Mouse (Mus musculus) lung, adult 2 months (tissue): ENCODE data around the gene Vapb.

ENCODE experiments used
- CTCF ChIP-seq: fragments of 200-500 bp; IDR thresholded peaks from 2 replicates; pipeline ENCODE4 v1.5.1; 2011; ENCODE audit warnings: mild to moderate bottlenecking, low read length, control low read depth; ENCODE audit not compliant: insufficient read depth
- POLR2A ChIP-seq: fragments of 200-500 bp; IDR thresholded peaks from 2 replicates; pipeline ENCODE4 v1.6.1; 2011; ENCODE audit warnings: low read depth, mild to moderate bottlenecking, control low read depth, low read length, borderline replicate concordance; ENCODE audit errors: extremely low read depth

DNA sequence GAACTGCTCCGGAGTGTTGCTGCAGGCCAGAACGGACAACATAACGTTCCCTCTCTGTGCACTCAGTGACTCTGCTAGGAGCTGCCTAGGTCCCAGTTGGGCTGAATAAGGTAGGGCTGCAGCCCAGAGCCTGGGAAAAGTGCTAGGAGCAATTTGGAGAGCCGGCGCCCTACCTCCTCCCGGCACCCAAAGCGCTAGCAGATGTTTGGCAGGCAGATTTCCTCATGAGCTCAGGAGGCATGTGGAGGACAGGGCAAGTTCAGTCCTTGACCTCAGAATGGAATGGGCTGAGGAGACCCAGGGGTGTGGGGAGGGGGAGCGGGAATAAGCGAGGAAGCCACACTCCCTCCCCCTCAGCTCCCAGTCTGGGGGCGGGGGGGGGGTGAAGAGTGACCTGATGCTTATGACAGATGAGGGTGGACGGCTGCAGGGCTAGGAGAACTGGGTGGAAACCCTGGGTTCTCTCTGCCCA is 64.1 kb downstream of the Vapb start:
- TF ChIP-seq CTCF: no peak
- no peak for TF ChIP-seq POLR2A
